Mouse (Mus musculus) liver, adult 2 months (tissue): ENCODE data around the gene Cxadr. TPM values are rescaled to one million over a fixed set of nuclear protein-coding genes. Genes with fewer than 3 reads are reported as not detected.

Source experiments
- DNase-seq: peaks from one replicate; pipeline ENCODE4 v3.0.0-alpha.2; 2011; ENCODE audit warnings: low read depth, low spot score; ENCODE audit errors: extremely low read depth
- H3K27ac ChIP-seq: fragments of 200-500 bp; replicated peaks from 2 replicates; pipeline ENCODE4 v1.5.1; 2012; ENCODE audit warnings: low read depth, mild to moderate bottlenecking, control low read depth, inconsistent platforms, low read length; ENCODE audit not compliant: insufficient read depth
- H3K27me3 ChIP-seq: fragments of 200-500 bp; 2 replicates; pipeline ENCODE4 v1.6.1; 2012; ENCODE audit warnings: mild to moderate bottlenecking, moderate library complexity, low read length, inconsistent platforms; ENCODE audit not compliant: control insufficient read depth, insufficient read depth
- H3K36me3 ChIP-seq: fragments of 200-500 bp; 2 replicates; pipeline ENCODE4 v1.6.1; 2012; ENCODE audit warnings: low read length, inconsistent platforms; ENCODE audit not compliant: control insufficient read depth, insufficient read depth
- H3K4me1 ChIP-seq: fragments of 200-500 bp; 2 replicates; pipeline ENCODE4 v1.6.1; 2011; ENCODE audit warnings: low read length; ENCODE audit not compliant: control insufficient read depth, insufficient read depth
- H3K4me3 ChIP-seq: fragments of 200-500 bp; 2 replicates; pipeline ENCODE4 v1.5.1; 2011; ENCODE audit warnings: low read depth, mild to moderate bottlenecking, control low read depth, low read length, moderate library complexity; ENCODE audit not compliant: insufficient read depth
- H3K79me2 ChIP-seq: fragments of 200-500 bp; 2 replicates; pipeline ENCODE4 v1.6.1; 2012; ENCODE audit warnings: inconsistent platforms, mild to moderate bottlenecking, low read length, moderate library complexity; ENCODE audit not compliant: control insufficient read depth, insufficient read depth
- H3K9ac ChIP-seq: fragments of 200-500 bp; 2 replicates; pipeline ENCODE4 v1.6.1; 2012; ENCODE audit warnings: low read depth, mild to moderate bottlenecking, control low read depth, inconsistent platforms, low read length
- CTCF ChIP-seq: fragments of 200-500 bp; IDR thresholded peaks from 2 replicates; pipeline ENCODE4 v1.5.1; 2011; ENCODE audit warnings: low read depth, low read length, control low read depth
- POLR2A ChIP-seq: fragments of 200-500 bp; IDR thresholded peaks from 2 replicates; pipeline ENCODE4 v1.6.1; 2011; ENCODE audit warnings: low read length, control low read depth; ENCODE audit not compliant: insufficient read depth; ENCODE audit errors: extremely low read depth
- WGBS: fragments of 180-500 bp; shearing (Covaris S2); methylation state at CpG from one replicate; pipeline ENCODE4 v1.1.7; 2018; 5-methylcytosine and 5-hydroxymethylcytosine counted together
- polyA plus RNA-seq: library from polyadenylated mRNA; depleted of rRNA; stranded (reverse); fragments of >200 nt; gene quantifications from 2 replicates; pipeline ENCODE4 v1.2.3, GENCODE M21; 2012; rRNA removed
- total RNA-seq: library from RNA; depleted of rRNA; stranded (reverse); fragments of >200 nt; gene quantifications from 2 replicates; pipeline ENCODE4 v1.2.3, GENCODE M21; 2014; rRNA removed

Gene Cxadr
- total RNA-seq (50.9 and 64.9 TPM in 2 replicates), polyA plus RNA-seq (23.6 and 26.4 TPM in 2 replicates)

GRCm38 (mm10) chr16:78301183-78301830, at the start of gene Cxadr:
TSS of gene Cxadr (plus strand) at chr16:78301489.
- H3K27me3 ChIP-seq = no peaks in the 10 kb centered on the region
- TF ChIP-seq CTCF (0 out of 2 replicates have a peak, but pooled peaks have one; percentile 21), POLR2A (peak; percentile 90)
- DNase-seq = peak; percentile 75
- H3K4me1 ChIP-seq = peaks cover 20% of the 10 kb centered on the region
- 2% methylated on average over 32 of the region's 34 CpGs for WGBS
- peak within 1 kb of the TSS; percentile 85 for H3K27ac ChIP-seq
- peak within 1 kb of the TSS; percentile 99 for H3K4me3 ChIP-seq
- H3K9ac ChIP-seq = peak within 1 kb of the TSS; percentile 97
- H3K79me2 ChIP-seq = peaks cover 20% of the 10 kb centered on the region
- no peaks in the 10 kb centered on the region for H3K36me3 ChIP-seq

DNA sequence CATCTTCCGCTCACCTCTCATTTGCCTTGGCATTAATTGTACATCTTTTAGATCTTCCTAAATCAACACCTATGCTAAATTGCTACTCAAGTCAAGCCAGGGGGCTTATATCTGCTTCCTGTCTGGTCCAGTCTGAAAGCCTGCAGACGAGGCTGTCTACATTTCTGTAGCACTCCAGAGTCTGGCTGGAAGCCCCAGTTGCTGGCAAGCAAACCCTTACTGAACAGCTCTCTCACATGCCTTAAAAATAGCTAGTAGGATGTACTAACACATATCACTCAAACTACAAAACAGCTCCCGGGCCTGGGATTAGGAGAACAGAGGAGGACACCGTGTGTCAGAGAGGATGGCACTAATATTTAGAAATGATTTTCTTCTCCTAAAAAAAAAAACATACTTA, 42.3 kb upstream of the Cxadr start:
- 80% methylated on average over 4 of the region's 4 CpGs for WGBS
- Histone ChIP-seq H3K4me1 (peaks cover 10% of the 10 kb centered on the region; the same call in 1 of the 2 replicates), H3K36me3 (no peaks in the 10 kb centered on the region), H3K79me2 (no peaks in the 10 kb centered on the region), H3K4me3 (no peak overlapping the region), H3K27me3 (no peaks in the 10 kb centered on the region), H3K9ac (no peak overlapping the region), H3K27ac (no peak overlapping the region)
- no peak for TF ChIP-seq CTCF
- no peak for TF ChIP-seq POLR2A
- no peak for DNase-seq

- WGBS = 34% methylated on average over 10 of the region's 10 CpGs
- peak; percentile 90 for DNase-seq
- no peaks in the 10 kb centered on the region for H3K27me3 ChIP-seq
Observed at GRCm38 (mm10) chr16:78260070-78260879, 41.0 kb upstream of the Cxadr start.

DNA sequence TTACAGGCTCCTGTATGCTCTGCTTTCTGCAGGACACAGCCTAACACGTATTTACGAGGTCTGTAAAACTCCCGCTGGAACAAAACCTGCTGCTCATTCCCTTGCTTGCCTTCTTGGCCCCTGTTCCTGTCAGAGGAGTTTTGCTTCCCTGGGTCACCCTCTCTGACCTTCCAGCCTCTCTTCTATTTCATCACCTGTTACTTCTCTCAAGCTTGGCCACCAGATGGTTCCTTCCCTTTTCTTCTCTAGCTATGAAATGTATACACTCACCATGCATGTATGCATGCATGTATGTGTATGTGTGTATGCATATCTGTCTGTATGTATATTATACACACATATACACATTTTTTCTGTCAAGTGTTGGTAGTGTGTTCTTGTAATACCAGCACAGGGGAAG, 39.8 kb upstream of the Cxadr start:
- DNase-seq = peak; percentile 45
- no peaks in the 10 kb centered on the region for H3K36me3 ChIP-seq
- H3K27me3 ChIP-seq = no peaks in the 10 kb centered on the region
- no peaks in the 10 kb centered on the region for H3K79me2 ChIP-seq
- H3K4me1 ChIP-seq = peaks cover 21% of the 10 kb centered on the region; the same call in 1 of the 2 replicates
- H3K27ac ChIP-seq = 0 out of 2 replicates have a peak overlapping the region, but pooled peaks have one; percentile 42
- TF ChIP-seq CTCF (no peak), POLR2A (no peak)
- no peak overlapping the region for H3K9ac ChIP-seq
- WGBS = 63% methylated on average over 3 of the region's 3 CpGs
- H3K4me3 ChIP-seq = no peak overlapping the region

More at GRCm38 (mm10) chr16:78260070-78260879, 41.0 kb upstream of the Cxadr start:
- Histone ChIP-seq H3K36me3 (no peaks in the 10 kb centered on the region), H3K4me1 (peaks cover 13% of the 10 kb centered on the region; the same call in 1 of the 2 replicates), H3K27ac (peak overlapping the region; percentile 61), H3K4me3 (no peak overlapping the region), H3K9ac (no peak overlapping the region), H3K79me2 (no peaks in the 10 kb centered on the region)
- no peak for TF ChIP-seq POLR2A

DNA sequence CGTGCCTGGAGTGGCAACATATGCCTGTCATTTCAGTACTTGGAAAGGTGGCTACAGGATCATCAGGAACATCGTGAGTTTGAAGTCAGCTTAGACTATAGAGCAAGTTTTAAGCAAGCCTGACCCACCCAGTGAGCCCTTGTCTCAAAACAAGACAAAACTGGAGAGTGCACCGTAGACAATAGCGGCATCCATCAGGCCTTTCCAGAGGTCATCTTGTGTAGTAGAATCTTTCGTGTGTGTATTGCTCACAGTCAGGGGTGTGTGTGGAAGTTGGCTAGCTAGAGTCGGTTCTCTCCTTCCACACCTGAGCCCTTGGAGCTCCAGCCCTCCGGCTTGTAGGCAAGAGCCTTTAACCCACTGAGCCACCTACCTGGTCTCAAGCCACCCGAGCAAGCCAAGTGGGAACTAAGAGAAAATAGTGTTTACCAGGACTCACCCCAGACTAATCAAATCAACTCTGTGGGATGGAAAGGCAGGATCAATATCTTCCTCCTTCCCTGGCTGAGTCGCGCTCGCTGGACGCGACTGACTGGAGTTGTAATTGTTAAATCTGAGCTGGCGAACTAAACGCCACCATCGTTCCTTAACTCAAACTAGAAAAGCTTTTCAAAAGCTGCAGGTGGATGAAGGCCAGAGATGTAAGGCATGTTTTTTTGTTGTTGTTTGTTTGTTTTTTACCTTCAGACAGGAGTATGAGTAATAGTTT, 36.7 kb upstream of the Cxadr start:
- peaks cover 30% of the 10 kb centered on the region for H3K4me1 ChIP-seq
- peak overlapping the region; percentile 79 for H3K27ac ChIP-seq
- no peaks in the 10 kb centered on the region for H3K27me3 ChIP-seq
- peak; percentile 83 for DNase-seq
- peak overlapping the region; percentile 27 for H3K9ac ChIP-seq
- no peak for TF ChIP-seq CTCF
- H3K79me2 ChIP-seq = no peaks in the 10 kb centered on the region
- H3K36me3 ChIP-seq = no peaks in the 10 kb centered on the region
- whole genome bisulfite sequencing = 17% methylated on average over 16 of the region's 16 CpGs
- H3K4me3 ChIP-seq = peak overlapping the region; percentile 9
